Mouse (Mus musculus) regulatory T cell (primary cell): ENCODE measurements at regions not wholly inside any gene's neighbourhood (a gene's known extent, or its start where the extent isn't known, plus 50 kb on each side); places are given as distances from the start of the nearest gene placed in this dataset.

Experiments
- in situ Hi-C: fragments of 300-600 bp; cut with MboI, MseI; formaldehyde crosslinking; loops from one replicate; pipeline ENCODE4 v1.15.1; 2025; ENCODE audit warnings: high pct_unique_total_duplicates

DNA sequence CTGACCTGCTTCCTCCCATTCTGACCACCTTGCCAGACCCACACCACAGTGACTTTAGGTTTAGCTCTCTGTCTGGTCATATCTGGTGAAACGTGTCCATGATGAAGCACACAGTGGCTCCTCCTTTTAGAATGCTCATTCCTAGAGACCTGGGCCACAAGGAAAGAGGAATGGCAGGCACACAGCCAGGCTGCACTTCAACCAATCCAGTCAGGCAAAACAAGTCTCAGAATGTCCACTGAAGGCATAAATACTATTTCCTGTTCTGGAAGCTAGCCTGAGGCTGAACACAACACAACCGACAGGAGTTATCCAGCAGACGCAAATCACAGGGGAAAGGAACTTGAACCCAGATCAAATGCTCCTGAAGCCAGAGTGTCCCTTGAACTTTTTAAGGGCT, 235.4 kb upstream of the Jarid2 start:
- in situ Hi-C loops: no loop called here

DNA sequence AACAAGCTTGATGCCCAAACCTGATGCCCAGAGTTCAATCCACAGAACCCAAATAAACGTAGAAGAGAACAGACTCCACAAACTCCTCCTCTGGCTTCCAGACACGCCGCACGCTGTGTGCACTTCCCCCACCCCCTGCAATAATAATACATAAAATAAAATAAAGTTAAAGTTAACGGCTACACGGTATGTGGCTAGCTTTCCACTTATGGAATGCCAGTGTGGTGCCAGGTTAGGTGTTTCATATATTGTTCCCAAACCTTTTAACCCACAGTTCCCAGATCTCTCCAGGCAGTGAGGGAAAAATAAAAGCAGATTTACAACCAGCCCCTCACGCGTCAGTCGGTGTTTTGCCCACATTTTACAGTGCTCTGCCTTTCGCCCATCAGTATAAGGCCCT, 233.8 kb upstream of the Jarid2 start:
- in situ Hi-C loops: no loop called here

DNA sequence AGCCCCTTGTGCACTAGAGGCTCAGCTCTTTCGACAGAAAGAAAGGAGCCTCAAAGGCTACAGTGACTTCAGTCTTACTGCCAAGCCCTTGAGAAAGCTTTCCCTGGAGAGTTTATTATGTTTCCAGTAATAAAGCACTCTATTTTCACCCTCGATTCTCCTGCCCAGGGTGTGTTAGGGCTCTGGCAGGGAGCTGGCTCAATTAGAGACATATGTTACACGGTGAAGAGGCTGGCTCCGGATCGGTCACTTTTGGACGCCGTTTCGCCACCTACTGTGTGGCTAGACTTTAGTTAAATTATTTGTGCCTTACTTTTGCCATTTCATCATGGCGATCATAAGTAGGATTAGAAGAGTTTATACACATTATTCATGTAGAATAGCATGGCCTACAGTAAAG, 232.7 kb upstream of the Jarid2 start:
- in situ Hi-C loops: no loop called here

DNA sequence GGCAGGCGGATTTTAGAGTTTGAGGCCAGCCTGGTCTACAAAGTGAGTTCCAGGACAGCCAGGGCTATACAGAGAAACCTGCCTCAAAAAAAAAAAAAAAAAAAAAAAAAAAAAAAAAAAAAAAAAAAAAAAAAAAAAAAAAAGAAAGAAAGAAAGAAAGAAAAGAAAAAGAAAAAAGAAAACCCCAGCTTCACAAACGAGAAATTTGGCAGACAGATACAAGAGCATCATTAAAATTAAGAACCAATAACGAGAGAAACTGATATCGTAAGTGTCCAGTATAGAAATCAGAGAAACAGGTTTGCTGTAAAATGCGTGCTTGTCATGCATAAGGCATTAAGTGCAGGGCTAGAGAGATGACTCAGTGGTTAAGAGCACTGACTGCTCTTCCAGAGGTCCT, 228.4 kb upstream of the Jarid2 start:
- in situ Hi-C loops: loop anchor here (10.0 to 25.0 kb wide), 2 partner anchors 726 to 1289 kb away; no protein-coding TSS in a partner anchor

DNA sequence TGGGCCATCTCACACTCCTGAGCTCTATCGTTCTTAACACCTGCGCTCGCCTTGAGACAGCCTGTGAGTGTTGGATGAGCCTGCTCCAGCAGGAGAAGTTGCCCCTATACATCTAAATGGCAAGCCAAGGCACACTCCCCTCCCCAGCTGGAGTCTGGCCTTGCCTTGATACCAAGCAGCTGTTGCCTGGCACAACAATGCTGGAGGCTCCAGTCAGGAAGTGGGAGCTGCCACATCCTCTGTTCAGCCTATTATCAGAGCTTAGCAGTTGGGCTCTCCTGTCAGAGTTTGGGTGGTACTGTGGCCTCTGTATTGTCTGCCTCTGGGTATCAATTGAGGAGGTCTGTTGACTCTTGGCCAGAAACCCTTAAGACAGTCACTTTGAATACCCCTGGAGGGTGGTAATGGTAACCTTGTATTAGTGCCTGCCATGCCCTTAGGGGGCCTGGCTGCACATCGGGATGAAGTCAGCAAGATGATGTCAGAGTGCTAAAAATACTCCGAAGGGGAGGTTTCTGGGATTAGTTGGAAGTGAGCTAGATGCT, 227.4 kb upstream of the Jarid2 start:
- in situ Hi-C loops: loop anchor here (10.0 to 25.0 kb wide), 2 partner anchors 727 to 1290 kb away; no protein-coding TSS in a partner anchor

DNA sequence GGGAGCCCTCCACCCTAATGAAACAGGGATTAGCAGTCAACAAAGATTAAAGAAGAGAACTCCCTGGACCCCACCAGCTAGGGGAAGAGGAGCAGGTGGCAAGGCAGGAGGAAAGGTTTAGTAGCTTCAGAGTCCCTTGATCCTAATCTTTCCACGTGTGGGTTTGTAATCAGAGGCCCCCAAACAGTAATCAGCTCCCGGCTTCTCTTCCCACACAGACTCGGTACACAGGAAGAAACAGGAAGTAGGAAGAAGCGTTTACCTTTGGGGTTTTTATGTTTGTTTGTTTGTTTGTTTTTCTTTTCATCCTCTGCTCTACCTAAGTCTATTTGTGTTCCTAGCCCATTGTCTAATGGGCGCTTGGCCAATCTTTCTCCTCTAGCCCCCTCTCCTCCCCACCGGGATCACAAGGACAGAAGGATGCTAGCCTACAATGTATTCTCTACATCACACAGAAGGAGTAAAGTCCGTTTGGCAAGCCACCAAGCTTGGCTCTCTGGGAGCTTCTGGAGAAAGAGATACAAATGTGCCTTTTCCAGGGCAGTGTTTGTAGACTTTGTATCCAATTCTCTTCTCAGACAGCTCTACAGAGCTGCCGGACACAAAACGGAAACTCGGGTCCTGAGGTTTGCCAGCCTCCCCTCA, 226.5 kb upstream of the Jarid2 start:
- in situ Hi-C loops: loop anchor here (10.0 to 25.0 kb wide), 2 partner anchors 728 to 1290 kb away; no protein-coding TSS in a partner anchor

DNA sequence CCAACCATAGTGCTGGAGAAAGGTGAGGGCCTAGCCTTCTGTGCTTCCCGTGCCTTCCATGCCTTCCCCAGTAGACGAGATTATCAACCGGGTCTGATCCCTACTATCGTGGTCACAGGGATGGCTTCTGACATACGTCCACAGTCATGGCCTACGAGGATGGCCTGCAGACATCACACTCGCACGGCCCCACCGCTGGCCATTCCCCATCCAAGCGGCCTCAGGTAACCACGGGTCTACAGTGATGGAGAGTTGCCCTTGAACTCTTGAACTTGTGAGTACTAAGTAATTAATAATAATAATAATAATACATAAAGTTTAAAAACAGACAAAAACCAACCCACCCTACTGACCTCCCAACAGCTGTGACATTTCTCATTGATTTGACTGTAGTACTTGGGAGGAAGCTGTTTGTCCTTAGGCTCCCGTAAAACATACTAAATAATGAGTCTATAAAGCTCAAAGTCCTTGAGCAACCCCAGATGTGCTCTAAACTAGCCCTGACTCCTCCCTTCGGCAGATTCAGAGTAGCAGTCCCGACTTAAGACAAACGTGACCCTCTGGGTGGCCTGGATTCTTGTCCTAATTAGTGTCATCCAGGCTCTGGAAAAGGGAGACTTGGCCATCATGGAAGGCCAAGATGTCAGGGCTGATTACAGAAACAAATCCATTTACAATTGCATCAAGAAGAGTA, 225.9 kb upstream of the Jarid2 start:
- in situ Hi-C loops: loop anchor here (10.0 to 25.0 kb wide), 2 partner anchors 729 to 1291 kb away; no protein-coding TSS in a partner anchor

DNA sequence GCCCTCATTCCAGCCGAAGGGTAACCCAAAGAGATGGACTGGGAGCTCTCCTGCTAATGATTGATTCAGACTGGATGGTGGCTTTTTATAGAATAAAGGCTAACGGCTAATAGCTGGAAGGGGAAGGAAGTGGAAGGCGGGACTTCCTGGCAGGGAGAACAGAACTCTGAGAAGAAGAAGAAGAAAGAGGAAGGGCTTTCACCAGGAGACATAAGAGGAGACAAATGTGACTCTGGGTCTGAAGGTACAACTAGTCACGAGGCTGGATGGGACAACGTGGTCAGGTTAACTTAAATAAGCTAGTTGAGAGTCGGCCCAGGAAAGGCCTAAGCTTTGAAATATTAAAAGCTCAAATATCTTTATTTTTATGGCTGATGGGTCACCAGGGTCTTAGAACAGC, 224.8 kb upstream of the Jarid2 start:
- in situ Hi-C loops: loop anchor here (10.0 to 25.0 kb wide), 2 partner anchors 730 to 1292 kb away; no protein-coding TSS in a partner anchor

DNA sequence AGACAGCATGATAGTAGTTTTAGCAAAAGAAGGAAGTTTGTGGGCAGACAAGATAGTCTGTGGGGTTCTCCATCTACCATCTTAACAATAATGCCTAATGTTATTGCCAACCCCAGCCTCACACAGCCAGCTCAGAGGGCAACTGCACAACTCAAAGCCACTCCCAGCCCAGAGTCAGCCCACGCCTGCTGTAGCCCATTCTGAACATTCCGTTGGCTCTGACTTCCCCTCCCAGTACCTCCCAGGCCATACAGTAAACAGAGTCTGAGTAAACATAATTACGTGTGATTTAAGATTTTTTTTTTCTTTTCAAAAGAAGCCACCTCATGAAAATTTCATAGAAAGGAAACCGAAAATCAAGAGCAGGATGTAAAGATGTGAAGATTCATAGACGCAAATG, 222.3 kb upstream of the Jarid2 start:
- in situ Hi-C loops: loop anchor here (10.0 to 25.0 kb wide), 2 partner anchors 732 to 1295 kb away; no protein-coding TSS in a partner anchor

DNA sequence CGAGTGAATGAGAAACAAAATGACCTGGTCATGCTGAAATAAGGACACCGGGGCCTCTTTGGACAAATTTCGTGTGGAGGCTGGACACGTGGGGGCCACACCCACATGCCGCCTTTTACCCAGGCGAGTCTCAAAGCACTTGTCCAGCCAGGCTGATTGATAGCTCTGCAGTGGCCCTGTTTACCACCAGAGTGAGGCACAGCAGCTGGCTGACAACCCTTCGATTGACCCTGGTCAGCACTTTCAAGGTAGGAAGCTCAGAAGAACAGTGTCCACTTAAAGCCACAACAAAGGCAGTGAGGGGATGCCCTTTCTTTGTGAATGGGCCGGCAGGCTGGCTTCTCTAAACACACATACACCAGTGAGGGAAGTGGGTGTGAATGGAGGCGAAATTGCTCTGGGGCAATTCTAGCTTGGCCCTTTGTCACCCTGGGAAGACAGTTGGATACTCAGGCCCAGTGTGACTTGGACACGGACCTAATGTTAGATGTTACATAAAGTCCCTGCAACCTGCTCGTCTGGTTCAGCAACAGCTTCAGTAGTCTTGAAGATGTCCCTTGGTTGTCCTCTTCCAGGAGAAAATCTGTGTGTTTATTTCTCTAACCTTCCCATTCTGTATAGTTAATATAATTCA, 219.6 kb upstream of the Jarid2 start:
- in situ Hi-C loops: loop anchor here (10.0 to 25.0 kb wide), 3 partner anchors 195 to 1297 kb away; no protein-coding TSS in a partner anchor

DNA sequence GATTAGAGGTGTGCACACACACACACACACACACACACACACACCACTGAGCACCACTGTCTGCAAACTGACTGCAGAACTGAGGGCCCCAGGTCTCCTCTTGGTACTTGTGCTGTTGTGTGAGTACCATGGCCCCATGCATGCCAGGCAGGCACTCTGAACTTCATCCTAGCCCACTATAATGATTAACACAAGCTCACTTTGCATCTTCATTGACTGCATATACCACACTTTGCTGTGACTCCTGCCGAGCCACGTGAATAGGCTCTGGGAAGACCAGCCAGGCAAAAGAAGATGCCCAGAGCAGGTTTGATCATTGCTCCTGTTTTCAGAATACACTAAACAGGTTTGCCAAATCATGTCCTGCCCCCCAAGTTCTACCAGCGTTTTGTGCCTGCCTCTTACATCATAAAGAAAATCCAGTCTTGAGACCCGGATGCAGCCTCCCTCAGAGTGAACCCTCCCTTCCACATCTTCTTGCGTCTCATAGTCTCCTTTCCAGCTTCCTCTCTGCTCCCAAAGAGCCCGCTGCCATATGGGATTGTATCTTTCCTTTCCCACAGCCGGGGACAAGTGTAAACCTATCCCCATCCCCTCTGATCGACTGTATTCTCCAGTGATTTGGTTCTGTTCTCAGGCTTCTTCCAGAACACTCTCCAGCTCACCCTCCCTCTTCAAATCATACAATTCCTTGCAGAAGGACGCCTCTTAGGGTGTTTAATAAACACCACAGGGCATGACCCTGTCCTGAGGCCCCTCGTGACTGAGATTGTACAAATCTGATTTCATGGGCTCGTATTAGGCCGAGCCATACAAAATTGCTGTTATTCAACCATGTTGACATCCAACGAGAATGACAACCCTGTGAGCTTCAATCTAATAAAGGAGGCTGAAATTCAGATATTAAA, 215.6 kb upstream of the Jarid2 start:
- in situ Hi-C loops: loop anchor here (10.0 to 25.0 kb wide), 2 partner anchors 199 to 1301 kb away; no protein-coding TSS in a partner anchor

DNA sequence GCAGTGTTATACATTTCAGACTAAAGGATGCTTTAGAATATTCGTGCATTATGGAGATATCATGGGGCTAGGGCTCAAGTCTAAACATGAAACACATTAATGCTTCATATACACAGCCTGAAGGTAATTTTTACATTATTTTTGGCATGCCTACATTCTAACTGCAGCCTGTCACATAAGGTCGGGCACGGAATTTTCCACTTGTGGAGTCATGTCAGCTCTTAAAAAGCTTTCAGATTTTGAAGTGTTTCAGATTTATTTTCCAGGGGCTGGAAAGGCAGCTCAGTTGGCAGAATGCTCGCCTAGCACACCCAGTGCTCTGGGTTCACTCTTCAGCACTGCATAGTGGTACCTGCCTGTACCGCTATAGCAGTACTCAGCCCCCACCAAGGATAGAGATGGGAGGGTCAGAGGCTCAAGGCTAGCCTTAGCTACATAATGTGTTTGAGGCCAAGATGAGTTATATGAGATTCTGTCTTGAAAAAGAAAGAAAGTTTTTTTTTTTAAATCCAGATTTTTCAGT, 214.6 kb upstream of the Jarid2 start:
- in situ Hi-C loops: loop anchor here (10.0 to 25.0 kb wide), 2 partner anchors 200 to 1302 kb away; no protein-coding TSS in a partner anchor

DNA sequence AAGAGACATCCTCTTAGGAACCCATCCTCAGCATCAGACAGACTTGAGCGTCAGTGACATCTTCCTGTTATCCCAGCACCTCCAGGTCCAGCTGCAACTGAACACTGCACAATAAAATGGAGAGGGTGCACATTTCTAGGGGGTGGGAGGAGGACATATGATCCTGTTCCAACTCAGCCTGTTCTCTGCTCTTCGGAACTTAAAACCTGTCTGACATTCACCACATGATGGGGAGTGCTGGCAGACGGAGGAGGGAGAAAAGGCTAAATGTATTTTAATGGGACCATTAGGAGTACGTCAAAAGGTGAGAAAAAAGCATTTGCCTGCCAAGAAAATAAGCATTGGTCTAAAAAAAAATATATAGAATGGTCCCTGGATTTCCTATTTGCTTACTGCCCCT, 212.4 kb upstream of the Jarid2 start:
- in situ Hi-C loops: loop anchor here (10.0 to 25.0 kb wide), 2 partner anchors 202 to 1305 kb away; no protein-coding TSS in a partner anchor

DNA sequence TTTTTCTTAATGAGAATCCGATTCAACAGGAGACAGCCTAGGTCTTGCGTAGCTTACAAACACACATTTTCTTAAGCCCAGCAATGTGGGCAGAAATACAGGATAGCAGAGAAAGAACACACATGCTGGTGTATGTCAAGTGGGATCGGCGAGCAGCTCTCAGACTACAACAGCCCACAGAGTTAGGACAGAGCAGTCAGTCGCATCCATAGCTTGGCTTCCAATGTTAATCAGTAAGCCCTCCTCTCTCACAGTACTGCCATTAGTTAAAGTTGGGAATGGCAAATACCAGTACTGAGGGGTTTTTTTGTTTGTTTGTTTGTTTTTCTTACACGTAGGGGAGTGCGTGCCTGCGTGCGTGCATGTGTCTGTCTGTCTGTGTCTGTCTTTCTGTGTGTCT, 212.0 kb upstream of the Jarid2 start:
- in situ Hi-C loops: loop anchor here (10.0 to 25.0 kb wide), 2 partner anchors 203 to 1305 kb away; no protein-coding TSS in a partner anchor

DNA sequence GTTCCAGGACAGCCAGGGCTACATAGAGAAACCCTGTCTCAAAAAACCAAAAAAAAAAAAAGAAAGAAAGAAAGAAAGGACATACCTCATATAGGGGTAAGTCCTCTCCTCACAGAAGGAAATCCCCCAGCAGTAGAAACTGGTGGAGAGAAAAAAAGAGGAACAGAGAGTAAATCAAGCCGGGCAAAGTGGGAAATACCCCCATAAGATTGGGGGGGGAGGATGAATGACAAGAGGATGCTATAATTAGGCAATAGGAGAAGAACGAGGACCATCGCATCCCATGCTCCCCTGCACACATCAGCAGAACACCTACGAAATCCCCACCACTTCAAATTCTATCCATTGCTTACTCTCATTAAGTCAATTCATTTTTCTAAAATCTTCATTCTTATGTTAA, 211.1 kb upstream of the Jarid2 start:
- in situ Hi-C loops: loop anchor here (10.0 to 25.0 kb wide), 2 partner anchors 203 to 1306 kb away; no protein-coding TSS in a partner anchor

DNA sequence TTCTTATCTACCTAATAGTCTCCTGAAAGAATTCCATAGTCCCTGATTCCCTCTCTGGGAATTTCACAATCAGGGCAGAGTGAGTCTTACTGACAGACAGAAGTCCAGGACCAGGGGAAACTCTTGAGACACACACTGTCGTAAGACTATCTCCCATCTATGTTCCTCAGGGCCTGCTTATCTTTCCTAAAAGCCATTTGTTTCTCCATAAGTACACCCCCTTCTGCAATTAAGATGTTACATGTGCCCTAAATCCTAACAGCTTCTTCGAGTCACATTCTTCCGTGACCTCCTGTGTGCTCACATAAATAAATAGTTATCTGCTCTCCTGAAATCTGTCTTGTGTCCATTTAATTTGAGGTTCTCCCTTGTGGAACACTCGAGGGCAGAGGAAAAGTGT, 205.8 kb upstream of the Jarid2 start:
- in situ Hi-C loops: loop anchor here (25.0 kb wide), 1 partner anchor 1311 kb away; no protein-coding TSS in a partner anchor

DNA sequence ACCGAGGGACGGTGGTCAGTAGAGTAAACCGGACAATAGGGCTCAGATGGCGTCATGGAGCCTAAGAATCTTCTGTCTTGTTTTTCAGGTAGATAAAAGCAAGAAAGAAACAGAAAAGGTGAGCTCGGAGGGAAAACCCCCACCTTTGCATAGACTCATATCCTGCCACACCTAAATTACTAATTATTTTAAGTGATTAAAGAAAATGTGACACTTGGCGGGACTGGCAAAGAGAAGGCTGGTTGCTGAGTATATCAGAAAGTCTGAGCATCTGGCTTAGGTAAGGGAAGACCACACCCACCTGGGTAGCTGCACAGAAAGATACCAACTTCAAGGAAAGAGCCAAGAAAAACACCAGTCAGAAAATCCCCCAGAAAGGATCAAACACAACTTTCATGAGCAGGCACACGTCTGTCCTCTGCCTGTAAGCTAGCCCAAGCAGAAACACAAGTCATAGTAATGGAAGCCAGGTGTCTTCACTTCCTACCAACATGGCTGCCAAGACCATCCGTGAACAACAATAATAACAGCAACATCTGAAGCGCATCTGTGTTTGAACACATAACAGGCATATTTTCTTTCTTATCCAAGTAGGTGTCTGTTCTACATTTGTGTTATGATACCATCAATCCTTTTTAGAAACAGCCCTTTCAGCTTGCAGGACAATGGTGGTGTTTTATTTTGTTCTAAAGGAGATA, 198.3 kb upstream of the Jarid2 start:
- in situ Hi-C loops: no loop called here

DNA sequence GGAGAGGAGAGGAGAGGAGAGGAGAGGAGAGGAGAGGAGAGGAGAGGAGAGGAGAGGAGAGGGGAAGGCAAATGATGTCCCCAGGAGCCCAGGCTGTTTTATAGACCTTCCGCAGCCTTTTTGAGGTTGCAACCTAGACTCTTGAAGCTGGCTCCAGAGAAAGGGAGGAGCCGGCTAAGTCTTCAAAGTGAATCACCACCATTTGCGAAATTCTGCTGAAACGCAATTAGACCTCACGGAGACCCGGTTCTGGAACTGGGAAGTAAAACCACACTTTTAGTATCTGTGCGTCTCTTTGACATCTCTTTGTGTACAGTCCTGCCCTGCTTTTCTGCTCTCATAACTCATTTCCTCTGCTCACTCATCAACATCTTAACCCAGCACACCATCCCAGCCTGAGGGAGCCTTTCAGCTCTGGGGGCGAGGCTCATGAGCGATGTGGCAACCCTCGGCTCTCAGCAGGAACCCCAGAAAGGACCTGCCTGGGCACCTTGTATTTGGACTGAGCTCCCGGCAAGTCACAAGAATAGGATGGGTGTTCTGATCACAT, 196.6 kb upstream of the Jarid2 start:
- in situ Hi-C loops: no loop called here

DNA sequence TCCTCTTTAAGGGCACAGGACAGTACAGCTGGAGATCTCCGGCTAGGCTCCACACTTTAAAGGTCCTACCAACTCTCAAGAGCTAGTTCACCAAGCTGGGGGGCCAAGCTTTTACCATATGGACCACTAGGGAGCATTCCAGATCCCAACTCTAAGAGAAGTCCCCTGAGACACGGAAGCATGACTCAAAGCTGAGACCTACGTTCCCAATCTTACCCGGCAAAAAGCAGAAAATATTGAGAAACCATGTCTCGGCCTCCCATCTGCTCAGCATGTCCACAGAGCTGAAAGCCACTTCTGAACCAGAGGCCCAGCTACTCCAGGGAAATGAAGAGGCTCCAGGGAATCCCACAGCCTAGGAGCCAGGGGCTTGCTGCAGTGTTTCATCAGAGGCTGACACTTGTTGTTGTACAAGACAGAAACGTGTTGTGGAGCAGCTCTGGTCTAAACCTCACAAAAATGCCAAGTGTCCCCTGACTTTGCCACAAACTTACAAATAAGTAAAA, 194.6 kb upstream of the Jarid2 start:
- in situ Hi-C loops: no loop called here
